Mouse (Mus musculus): ENCODE measurements around the gene Gm21440.
"Not testable (repeated sequence)": the region's sequence is repeated elsewhere in the genome, so short reads cannot be mapped to it uniquely, and the experiment has no call there.

Gm21440 gene

GRCm38 (mm10) chrY:13252091-13252490 lies at the start of gene Gm21440, which contains the start of gene Gm21454:
Gene Gm21440, plus strand, starts transcription at chrY:13252391.
Gene Gm21454, plus strand, starts transcription at chrY:13252442.
- DNase-seq = not testable (repeated sequence)

- not testable (repeated sequence) for DNase-seq
Measured at GRCm38 (mm10) chrY:13223828-13224227, 28.4 kb upstream of the Gm21440 start, which contains the start of gene Gm21828. Gene Gm21828, minus strand, starts transcription at chrY:13223928.

All from kidney, adult 11 months (tissue).